Mouse (Mus musculus): ENCODE measurements around the gene Gprin1. TPM values are rescaled to one million over a fixed set of nuclear protein-coding genes. Genes with fewer than 3 reads are reported as not detected.

Gprin1 gene
- polyA plus RNA-seq, 1 experiment from 2014 or later: 33.9 TPM

DNA sequence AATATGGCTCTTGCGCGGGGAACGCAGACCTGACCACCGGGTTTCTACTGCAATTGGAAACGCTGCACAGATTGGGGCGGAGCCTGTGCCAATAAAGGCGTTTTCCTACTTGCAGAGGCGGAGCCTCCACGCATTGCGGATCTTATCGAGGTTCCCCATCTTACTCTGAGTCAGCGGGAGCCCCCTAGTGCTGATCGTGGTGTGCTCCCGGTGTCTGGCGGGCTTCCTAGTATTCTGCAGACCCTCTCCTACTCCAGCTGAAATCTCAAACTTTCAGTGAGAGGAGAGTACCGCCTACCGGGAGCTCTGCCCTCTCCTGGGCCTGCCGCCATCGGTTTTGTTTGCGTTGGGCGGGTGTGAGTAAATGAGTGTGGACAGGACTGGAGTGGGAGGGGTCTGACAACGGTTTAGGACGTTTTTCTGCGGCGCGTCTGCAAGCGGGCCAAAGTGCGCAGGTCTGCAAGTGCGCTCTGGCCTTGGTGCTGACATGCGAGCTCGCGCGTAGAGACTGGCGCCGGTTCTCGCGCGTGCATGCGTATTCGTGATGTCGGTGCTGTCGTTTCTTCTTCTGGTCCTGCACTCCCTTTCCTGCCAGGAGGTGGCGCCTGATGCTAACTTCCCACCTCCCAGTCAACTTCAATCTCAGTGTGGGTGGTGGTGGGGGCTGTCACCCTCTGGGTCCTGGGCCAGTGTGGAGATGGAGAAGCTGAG, 8.5 kb upstream of the Gprin1 start:
- H3K27me3 ChIP-seq: peaks cover 12% of the 10 kb centered on the region
- peak overlapping the region; percentile 94 for H3K27ac ChIP-seq (replicated peaks)
- peak overlapping the region; percentile 36 for H3K9ac ChIP-seq
- H3K4me3 ChIP-seq: peak overlapping the region; percentile 39
- peak; percentile 86 for ATAC-seq (ENCODE audit: low FRiP score, low read depth)
- H3K9me3 ChIP-seq: no peaks in the 10 kb centered on the region
- H3K4me1 ChIP-seq (replicated peaks): peaks cover 53% of the 10 kb centered on the region
- H3K36me3 ChIP-seq: no peaks in the 10 kb centered on the region
- WGBS: under 1% methylated on average over 43 of the region's 43 CpGs
- peak overlapping the region; percentile 82 for H3K4me2 ChIP-seq

DNA sequence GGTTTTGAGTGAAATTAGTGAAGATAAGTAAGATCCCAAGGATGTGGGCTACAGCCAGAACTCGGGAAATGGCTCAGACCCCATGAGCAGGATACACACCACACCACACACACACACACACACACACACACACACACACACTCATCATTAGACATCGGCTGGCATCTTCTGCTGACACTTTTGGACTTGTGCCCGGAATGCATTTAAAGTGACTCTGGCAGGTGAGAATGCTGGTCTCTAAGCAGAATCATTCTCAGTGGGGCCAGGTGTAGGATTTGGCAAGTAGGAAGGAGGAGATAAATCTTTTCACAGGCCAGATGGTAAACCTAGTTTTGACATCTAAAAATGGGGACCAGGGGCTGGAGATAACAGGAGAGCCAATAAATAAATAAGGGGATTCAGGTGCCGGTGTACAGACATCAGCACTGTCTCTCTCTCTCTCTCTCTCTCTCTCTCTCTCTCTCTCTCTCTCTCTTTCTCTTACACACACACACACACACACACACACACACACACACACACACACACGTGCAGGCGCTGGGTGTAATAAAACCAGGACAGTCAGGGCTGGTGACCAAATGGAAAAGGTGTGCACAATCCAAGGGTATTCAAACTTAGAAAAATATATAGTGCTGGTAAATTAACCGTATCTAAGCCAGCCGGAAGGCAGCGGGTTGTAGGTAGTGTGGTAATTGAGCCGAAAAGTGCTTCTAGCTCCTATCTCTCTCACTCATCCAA, 7.6 kb upstream of the Gprin1 start:
- Histone ChIP-seq H3K27ac (replicated peaks) (peak overlapping the region; percentile 94), H3K4me2 (peak overlapping the region; percentile 82), H3K4me1 (replicated peaks) (peaks cover 60% of the 10 kb centered on the region), H3K27me3 (peaks cover 5% of the 10 kb centered on the region; the same call in 1 of the 2 replicates), H3K9me3 (no peaks in the 10 kb centered on the region), H3K9ac (peak overlapping the region; percentile 33), H3K36me3 (no peaks in the 10 kb centered on the region), H3K4me3 (peak overlapping the region; percentile 39)
- 20% methylated on average over 10 of the region's 10 CpGs for WGBS
- no peak for ATAC-seq (ENCODE audit: low FRiP score, low read depth)

DNA sequence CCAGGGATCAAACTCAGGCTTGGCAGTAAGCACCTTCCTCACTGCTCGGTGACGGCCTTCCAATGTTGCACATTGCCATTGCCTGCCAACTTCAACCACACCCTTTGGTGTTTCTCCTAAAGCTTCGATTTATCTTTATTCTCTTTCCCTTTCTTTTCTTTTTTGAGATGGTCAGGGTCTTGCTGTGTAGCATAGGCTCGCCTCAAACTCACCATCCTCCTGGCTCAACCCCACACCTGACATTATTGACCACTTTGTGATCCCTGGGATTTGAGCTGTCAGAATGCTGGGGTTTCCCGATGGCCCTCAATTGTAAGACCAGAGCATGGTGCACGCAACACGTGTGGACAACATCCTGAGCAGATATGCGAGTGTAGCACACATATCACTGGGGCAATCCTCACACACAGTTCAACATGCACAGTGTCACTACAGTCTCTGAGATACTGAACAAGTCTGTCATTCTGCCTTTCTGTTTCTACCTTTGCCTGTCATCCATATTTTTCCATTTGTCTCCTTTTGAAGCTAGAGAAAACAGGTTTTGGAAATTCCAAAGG, 6.6 kb upstream of the Gprin1 start:
- Histone ChIP-seq H3K4me3 (no peak overlapping the region), H3K4me1 (replicated peaks) (peaks cover 60% of the 10 kb centered on the region), H3K36me3 (no peaks in the 10 kb centered on the region), H3K9ac (no peak overlapping the region), H3K9me3 (no peaks in the 10 kb centered on the region), H3K27me3 (no peaks in the 10 kb centered on the region), H3K27ac (replicated peaks) (peak overlapping the region; percentile 61; the same call in 1 of the 2 replicates), H3K4me2 (no peak overlapping the region)
- WGBS: 87% methylated on average over 8 of the region's 8 CpGs
- no peak for ATAC-seq (ENCODE audit: low FRiP score, low read depth)

DNA sequence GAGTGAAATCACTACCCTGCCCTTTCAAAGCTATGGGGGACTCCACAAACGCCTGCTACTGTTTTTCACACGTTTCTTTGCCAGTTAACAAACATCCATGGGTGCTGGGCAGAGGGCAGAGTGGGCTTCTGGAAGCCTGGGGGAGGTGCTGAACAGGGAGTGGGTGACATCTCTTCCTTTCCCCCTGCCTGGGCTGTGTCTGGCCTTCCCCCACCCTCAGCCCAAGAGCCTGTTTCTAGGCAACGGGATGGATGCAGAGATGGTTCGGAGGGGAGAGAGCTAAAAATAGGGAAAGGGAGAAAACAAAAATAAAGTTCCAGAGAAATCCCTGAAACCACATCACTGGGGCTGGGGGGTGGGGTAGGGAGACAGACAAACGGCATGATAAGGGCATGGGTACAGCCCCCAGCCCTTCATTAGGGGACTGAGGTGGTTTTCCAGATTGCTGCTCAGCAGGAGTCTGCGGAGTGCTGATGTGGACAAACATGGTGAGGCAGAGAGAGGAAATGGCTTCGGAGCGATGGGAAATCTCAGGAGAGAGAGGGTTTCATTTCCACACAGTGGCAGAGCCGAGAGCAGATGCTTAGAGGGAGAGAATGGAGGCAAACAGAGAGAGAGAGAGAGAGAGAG, 5.6 kb upstream of the Gprin1 start:
- Histone ChIP-seq H3K36me3 (no peaks in the 10 kb centered on the region), H3K27me3 (no peaks in the 10 kb centered on the region), H3K9ac (no peak overlapping the region), H3K4me1 (replicated peaks) (peaks cover 65% of the 10 kb centered on the region), H3K4me2 (peak overlapping the region; percentile 25), H3K27ac (replicated peaks) (peak overlapping the region; percentile 61), H3K4me3 (no peak overlapping the region), H3K9me3 (no peaks in the 10 kb centered on the region)
- 10% methylated on average over 9 of the region's 9 CpGs for whole genome bisulfite sequencing
- ATAC-seq (ENCODE audit: low FRiP score, low read depth): no peak

DNA sequence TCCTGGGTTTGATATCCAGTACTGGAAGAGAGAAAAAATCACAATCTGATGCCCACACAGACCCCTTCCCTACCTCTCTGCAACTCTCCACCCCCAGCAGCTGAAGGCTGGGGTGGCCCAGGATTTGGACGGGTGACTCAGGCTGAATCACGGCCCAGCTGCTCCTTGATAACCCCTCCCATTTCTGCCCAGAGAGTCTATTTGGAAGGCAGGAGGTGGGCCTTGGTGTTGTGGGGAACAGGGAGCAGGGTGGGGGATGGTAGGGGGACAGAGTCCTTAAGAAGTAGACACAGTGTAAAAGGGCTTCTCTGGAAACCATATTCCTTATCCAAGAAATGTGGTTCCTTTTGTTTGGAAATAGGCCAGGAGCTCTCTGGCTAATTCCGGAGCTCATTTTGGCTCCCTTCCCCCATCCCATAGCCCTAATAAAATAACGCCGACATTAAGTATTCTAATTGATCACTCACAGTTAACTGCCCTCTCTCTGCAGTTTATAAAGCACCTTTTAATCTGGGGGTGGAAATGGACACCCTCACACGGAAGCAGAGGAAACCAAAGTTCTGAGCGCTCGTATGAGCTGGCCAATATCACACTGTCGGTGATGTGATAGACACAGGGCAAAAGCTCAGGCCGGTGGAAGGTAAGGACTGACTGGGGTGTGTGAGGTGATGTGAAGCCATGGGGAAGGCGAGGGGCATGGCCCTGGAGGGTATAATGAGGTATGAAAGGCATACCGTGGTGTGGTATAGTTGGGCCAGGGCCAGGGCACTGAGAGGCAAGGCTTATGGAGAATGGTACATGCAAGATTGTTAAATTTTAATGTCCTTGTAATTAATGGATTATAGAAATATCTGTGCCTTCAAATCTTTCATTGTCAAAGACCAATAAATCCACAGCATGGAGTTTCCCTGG, 4.8 kb upstream of the Gprin1 start:
- peak overlapping the region; percentile 61; the same call in 1 of the 2 replicates for H3K27ac ChIP-seq (replicated peaks)
- WGBS: 38% methylated on average over 12 of the region's 12 CpGs

DNA sequence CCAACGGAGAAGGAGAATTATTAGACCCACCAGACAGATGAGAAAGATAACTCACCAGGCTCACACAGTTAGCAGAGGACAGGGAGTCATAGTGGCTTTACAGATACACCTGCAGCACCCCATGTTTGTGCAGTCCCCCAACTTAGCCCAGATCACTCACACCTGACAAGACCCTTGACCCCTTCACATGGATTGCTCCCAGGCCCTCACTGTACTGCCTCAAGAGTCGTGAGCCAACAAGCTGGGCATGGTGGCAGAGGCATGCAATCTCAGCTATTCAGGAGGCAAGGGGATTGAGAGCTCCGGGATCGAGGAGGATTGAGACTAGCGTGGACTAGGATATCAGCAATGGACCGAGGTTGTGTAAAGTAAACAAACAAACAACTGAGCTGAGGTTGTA, 4.1 kb upstream of the Gprin1 start:
- no peak for ATAC-seq (ENCODE audit: low FRiP score, low read depth)

More for the DNA sequence above, 4.8 kb upstream of the Gprin1 start:
- no peaks in the 10 kb centered on the region for H3K36me3 ChIP-seq
- H3K4me2 ChIP-seq: no peak overlapping the region
- no peaks in the 10 kb centered on the region for H3K27me3 ChIP-seq
- H3K9me3 ChIP-seq: no peaks in the 10 kb centered on the region
- ATAC-seq (ENCODE audit: low FRiP score, low read depth): no peak
- peaks cover 65% of the 10 kb centered on the region for H3K4me1 ChIP-seq (replicated peaks)
- no peak overlapping the region for H3K9ac ChIP-seq
- H3K4me3 ChIP-seq: no peak overlapping the region

DNA sequence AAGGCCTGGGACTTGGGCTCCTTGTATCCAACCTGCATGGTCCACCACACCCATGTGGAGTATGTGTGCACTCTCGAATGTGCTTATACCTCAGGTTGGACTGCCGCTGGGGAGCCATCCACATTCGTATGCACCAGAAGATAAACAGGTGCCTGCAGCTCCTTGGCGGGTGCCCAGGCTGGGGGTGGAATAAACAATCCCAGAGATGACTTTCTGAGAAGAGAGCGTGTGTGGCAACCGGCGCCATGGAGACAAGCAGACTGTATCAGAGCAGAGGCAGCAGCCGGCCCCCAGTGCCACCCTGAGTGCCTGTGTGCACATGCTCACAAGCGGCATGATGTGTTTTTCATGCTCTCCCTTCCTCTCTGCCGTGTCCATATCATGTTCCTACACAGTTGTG, 3.0 kb upstream of the Gprin1 start:
- peaks cover 67% of the 10 kb centered on the region for H3K4me1 ChIP-seq (replicated peaks)
- no peak for ATAC-seq (ENCODE audit: low FRiP score, low read depth)
- no peak overlapping the region for H3K4me2 ChIP-seq
- H3K27me3 ChIP-seq: no peaks in the 10 kb centered on the region
- no peak overlapping the region for H3K9ac ChIP-seq
- WGBS: 57% methylated on average over 10 of the region's 10 CpGs
- H3K9me3 ChIP-seq: no peaks in the 10 kb centered on the region
- H3K27ac ChIP-seq (replicated peaks): no peak overlapping the region
- H3K4me3 ChIP-seq: no peak overlapping the region
- H3K36me3 ChIP-seq: no peaks in the 10 kb centered on the region

More for the DNA sequence above, 4.1 kb upstream of the Gprin1 start:
- Histone ChIP-seq H3K4me3 (no peak overlapping the region), H3K27ac (replicated peaks) (no peak overlapping the region), H3K36me3 (no peaks in the 10 kb centered on the region), H3K4me2 (no peak overlapping the region), H3K9me3 (no peaks in the 10 kb centered on the region), H3K9ac (no peak overlapping the region), H3K4me1 (replicated peaks) (peaks cover 60% of the 10 kb centered on the region), H3K27me3 (no peaks in the 10 kb centered on the region)
- 71% methylated on average over 6 of the region's 6 CpGs for WGBS

DNA sequence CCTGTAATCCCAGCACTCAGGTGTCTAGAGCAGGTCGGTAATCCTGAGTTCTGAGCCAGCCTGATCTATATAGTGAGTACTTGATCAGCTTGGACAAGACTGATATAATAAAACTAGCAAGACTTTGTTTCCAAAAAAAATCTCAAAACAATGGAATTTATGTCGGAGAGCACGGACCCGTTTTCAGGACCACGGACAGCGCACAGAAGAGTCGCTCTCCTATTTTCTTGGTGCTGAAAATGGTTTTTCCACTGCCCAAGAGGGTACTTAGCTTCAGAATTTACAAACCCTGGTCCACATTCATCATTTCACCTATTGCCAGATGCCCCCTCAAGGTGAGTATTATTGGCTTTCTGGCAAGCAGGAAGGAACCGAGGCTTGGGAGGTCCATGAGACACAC, 1.0 kb upstream of the Gprin1 start:
- Histone ChIP-seq H3K4me1 (replicated peaks) (peaks cover 68% of the 10 kb centered on the region), H3K27ac (replicated peaks) (no peak overlapping the region), H3K27me3 (no peaks in the 10 kb centered on the region), H3K4me2 (peak overlapping the region; percentile 84; the same call in 1 of the 2 replicates), H3K4me3 (no peak overlapping the region; the same call in 1 of the 2 replicates), H3K9ac (no peak overlapping the region), H3K36me3 (no peaks in the 10 kb centered on the region), H3K9me3 (no peaks in the 10 kb centered on the region)
- ATAC-seq (ENCODE audit: low FRiP score, low read depth): no peak
- WGBS: 7% methylated on average over 8 of the region's 8 CpGs

DNA sequence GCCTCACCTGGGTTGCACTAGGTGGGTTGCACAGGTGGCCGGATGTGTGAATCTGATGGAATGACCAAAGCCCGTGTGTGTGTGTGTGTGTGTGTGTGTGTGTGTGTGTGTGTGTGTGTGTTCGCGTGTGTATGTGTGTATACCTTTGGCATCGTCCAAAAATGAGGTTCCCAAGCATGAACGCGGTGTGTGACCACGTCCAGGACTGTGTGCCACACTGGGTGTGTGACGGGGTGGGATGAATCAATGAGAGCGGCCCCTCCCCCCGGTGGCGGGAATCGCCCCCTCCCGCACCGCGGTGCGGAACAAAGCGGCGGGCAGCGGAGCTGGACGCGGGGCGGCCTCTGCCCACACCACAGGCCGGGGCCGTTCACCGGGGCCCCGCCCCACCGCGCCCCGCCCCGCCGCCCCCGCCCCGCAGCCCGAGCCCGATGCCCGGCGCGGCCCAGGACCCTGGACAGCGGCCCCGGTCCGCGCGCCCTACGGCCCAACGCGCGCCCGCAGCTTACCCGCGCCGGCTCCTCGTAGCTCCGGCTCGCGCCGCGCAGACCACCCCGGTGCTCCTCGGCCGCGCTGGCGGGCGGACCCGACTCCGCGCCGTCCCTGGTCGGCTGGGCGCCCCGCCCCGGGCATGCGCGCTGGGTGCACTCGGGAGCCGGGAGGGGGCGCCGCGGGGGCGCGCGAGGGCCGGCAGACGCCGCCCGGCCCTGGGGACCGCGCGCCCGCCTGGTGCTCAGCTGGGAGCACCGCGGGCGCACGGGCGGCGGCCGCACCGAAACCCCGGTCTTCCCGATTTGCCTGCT, 412 bp downstream of the Gprin1 start:
- 2% methylated on average over 35 of the region's 100 CpGs for WGBS
- Histone ChIP-seq H3K4me2 (peak overlapping the region; percentile 84), H3K9ac (peak overlapping the region; percentile 70), H3K36me3 (peaks cover 3% of the 10 kb centered on the region; the same call in 1 of the 2 replicates), H3K9me3 (no peaks in the 10 kb centered on the region), H3K27ac (replicated peaks) (peak overlapping the region; percentile 95), H3K4me1 (replicated peaks) (peaks cover 65% of the 10 kb centered on the region), H3K27me3 (no peaks in the 10 kb centered on the region), H3K4me3 (peak overlapping the region; percentile 63)
- peak; percentile 86 for ATAC-seq (ENCODE audit: low FRiP score, low read depth)

DNA sequence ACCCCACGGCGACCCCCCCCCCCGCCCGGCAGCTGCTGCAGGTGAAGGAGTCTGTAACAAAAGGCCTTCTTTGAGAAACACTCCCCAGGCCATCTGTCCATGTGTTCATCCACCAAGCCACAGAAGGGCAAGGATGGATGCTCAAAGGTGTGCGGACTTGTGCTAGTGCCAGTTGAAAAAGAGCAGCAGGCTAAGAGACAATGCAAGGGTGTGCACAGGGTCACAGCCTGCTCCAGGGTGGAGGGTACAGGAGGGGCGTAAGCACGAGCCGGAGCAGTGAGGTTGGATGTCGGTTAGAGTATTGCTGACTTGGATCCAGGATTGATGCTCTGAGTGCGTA, 983 bp downstream of the Gprin1 start:
- Histone ChIP-seq H3K36me3 (peaks cover 3% of the 10 kb centered on the region; the same call in 1 of the 2 replicates), H3K9ac (peak overlapping the region; percentile 70), H3K9me3 (no peaks in the 10 kb centered on the region), H3K4me2 (peak overlapping the region; percentile 84), H3K4me3 (peak overlapping the region; percentile 63), H3K27ac (replicated peaks) (peak overlapping the region; percentile 95), H3K4me1 (replicated peaks) (peaks cover 60% of the 10 kb centered on the region), H3K27me3 (no peaks in the 10 kb centered on the region)
- peak; percentile 36; the same call in 1 of the 2 replicates for ATAC-seq (ENCODE audit: low FRiP score, low read depth)
- WGBS: 22% methylated on average over 10 of the region's 10 CpGs

Data from hindbrain, embryonic 15.5 days (tissue).